Mouse (Mus musculus) ES-E14 (cell line): ENCODE data around the gene Cpxm2.

Source experiments
- CHD2 ChIP-seq: IDR thresholded peaks from 2 replicates; pipeline ENCODE4 v1.6.1; 2014; ENCODE audit warnings: mild to moderate bottlenecking, low read depth, low read length, inconsistent platforms
- ZNF384 ChIP-seq: IDR thresholded peaks from 2 replicates; pipeline ENCODE4 v1.6.1; 2012; ENCODE audit warnings: low read depth, low read length, inconsistent platforms

GRCm38 (mm10) chr7:131989056-131989455 lies 165.5 kb downstream of the Cpxm2 start:
- TF ChIP-seq CHD2 (no peak), ZNF384 (no peak)
